In the genomic region with DNA sequence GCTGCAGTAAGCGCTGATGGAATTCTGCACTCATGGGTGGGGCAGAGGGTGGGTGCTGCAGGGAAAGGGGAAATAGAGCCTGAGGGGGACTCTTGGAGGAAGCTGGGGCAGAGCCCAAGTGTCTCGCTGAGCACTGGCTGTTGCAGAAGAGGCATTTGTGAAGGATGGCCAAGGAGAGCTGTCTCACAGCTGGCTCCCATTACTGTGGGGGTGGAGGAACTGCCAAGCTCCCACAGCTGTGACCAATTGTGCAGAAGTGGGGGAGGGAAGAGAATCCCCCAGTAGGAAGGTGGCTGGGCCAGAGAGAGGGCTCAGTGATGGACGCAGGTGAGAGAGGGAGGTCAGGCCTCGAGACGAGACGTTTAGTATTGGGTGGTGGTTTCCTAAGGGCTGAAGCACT, we compare ENCODE assay signal across 8 mouse cellular contexts. TPM values are rescaled to one million over a fixed set of nuclear protein-coding genes. Genes with fewer than 3 reads are reported as not detected.
DNase-seq lines count a peak whose midpoint lies in the region; TF ChIP-seq lines count a peak whose summit lies in the region.

No protein-coding gene starts in this region.

- no peaks in the 10 kb centered on the region for H3K4me1 ChIP-seq in kidney, adult 2 months (ENCODE audit: control insufficient read depth, insufficient read depth, low read length)

- TF ChIP-seq POLR2A in kidney, adult 2 months (IDR thresholded peaks at IDR 0.05; ENCODE audit: low read depth, low read length), result no peak

- peak; percentile 9 for DNase-seq in kidney, adult 2 months
- no peak for DNase-seq in kidney, adult 11 months
- peak; percentile 81 for DNase-seq in embryo, embryonic 10 days (ENCODE audit: low spot score)
- DNase-seq in heart, postnatal 14 days, result peak; percentile 60 to 66
- peak; percentile 17 for DNase-seq in lung, postnatal 25 days (ENCODE audit: low spot score)
- DNase-seq in left cerebral cortex, postnatal 14 days (ENCODE audit: low spot score in 2 of 2), result no peak
- no peak for DNase-seq in frontal cortex, postnatal 36 days (ENCODE audit: low spot score in 2 of 2)
- DNase-seq in Muller cell, postnatal 12 days (ENCODE audit: inconsistent ontology term), result no peak

- H3K4me3 ChIP-seq in kidney, adult 2 months (ENCODE audit: insufficient read depth, low read depth, low read length), result no peak overlapping the region

- WGBS in kidney, adult 2 months, result 69% methylated on average over 6 of the region's 6 CpGs

- H3K36me3 ChIP-seq in kidney, adult 2 months (ENCODE audit: control insufficient read depth, insufficient read depth, low read length), result no peaks in the 10 kb centered on the region

- no peak for TF ChIP-seq CTCF in kidney, adult 2 months (conservative IDR thresholded peaks at IDR 0.05; ENCODE audit: insufficient read depth, insufficient read length, low read depth, low read length)

- H3K27me3 ChIP-seq in kidney, adult 2 months (replicated peaks; ENCODE audit: control insufficient read depth, insufficient read depth, low read length), result no peaks in the 10 kb centered on the region

- H3K27ac ChIP-seq in kidney, adult 2 months (ENCODE audit: insufficient read depth, low read depth, low read length), result no peak overlapping the region

- intact Hi-C loops in heart, postnatal 14 days (cut with DNase I), result no loop called here
- intact Hi-C loops in left cerebral cortex, postnatal 14 days (cut with DNase I), result no loop called here

RNA-seq across cellular contexts. Expression of gene Mkrn1, which starts 54.2 kb away (rescaled TPM):
- polyA plus RNA-seq in kidney, adult 2 months (2012; rRNA removed), result 31.0 and 34.5 TPM in 2 replicates
- total RNA-seq in heart, postnatal 14 days (2021), result 100 to 1,000 TPM; 117 to 139 TPM
- 100 to 1,000 TPM; 161 to 180 TPM for total RNA-seq in left cerebral cortex, postnatal 14 days (2021)

Comparison
In these comparisons a context has a peak if more than half of its experiments do, and no peak if none do; other contexts are left out.
1. DNase-seq: peak in kidney, adult 2 months (single experiment), embryo, embryonic 10 days (single experiment), heart, postnatal 14 days (2 of 2) and lung, postnatal 25 days (single experiment); none in kidney, adult 11 months (single experiment), left cerebral cortex, postnatal 14 days (0 of 2), frontal cortex, postnatal 36 days (0 of 2) and Muller cell, postnatal 12 days (single experiment).